Mouse (Mus musculus): Measurements from ENCODE around the gene Prn. TPM values are rescaled to one million over a fixed set of nuclear protein-coding genes. Genes with fewer than 3 reads are reported as not detected.

Gene Prn
- total and polyA plus RNA-seq, 2 experiments, result not detected

DNA sequence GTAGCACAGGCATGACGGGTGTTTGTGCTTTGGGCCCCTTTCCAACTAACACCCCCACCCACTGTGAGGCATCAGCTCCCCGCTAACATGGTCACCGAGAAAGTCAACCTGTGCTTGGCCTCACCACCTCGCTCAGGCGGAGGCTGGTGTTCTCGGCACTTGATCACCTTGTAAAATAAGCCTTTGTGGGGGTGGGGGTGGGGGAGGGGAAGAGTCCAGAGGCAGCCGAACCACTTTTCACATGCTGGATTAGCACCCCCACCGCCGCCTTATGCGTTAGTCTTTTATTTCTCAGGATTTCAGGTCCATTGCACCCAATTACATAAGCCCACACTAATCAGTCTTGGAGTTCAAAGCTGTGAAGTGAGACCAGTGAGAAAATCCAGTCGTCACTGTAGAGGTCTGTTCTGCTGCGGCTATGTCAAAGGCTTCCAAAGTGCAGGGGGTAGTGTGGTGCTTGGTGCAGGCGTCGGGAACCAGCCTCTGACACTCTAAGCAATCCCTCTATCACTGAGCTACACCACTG is 83.9 kb downstream of the Prn start:
- Histone ChIP-seq H3K9ac (ENCODE audit: low read depth, low read length) (no peak overlapping the region), H3K4me3 (ENCODE audit: insufficient read depth, low read depth, low read length) (no peak overlapping the region), H3K27me3 (ENCODE audit: control insufficient read depth, insufficient read depth, low read length) (no peaks in the 10 kb centered on the region; the same call in 1 of the 2 replicates), H3K36me3 (ENCODE audit: control insufficient read depth, insufficient read depth, low read length) (no peaks in the 10 kb centered on the region), H3K79me2 (ENCODE audit: control insufficient read depth, insufficient read depth, low read length) (no peaks in the 10 kb centered on the region), H3K27ac (replicated peaks; ENCODE audit: insufficient read depth, low read depth, low read length) (no peak overlapping the region), H3K4me1 (ENCODE audit: control insufficient read depth, insufficient read depth, low read length) (no peaks in the 10 kb centered on the region)
- DNase-seq (ENCODE audit: extremely low read depth, low read depth, low spot score), result no peak
- no peak for TF ChIP-seq POLR2A (IDR thresholded peaks at IDR 0.05; ENCODE audit: extremely low read depth, insufficient read depth, low read length)
- TF ChIP-seq CTCF (IDR thresholded peaks at IDR 0.05; ENCODE audit: low read depth, low read length), result no peak
- 37% methylated on average over 14 of the region's 14 CpGs for WGBS

DNA sequence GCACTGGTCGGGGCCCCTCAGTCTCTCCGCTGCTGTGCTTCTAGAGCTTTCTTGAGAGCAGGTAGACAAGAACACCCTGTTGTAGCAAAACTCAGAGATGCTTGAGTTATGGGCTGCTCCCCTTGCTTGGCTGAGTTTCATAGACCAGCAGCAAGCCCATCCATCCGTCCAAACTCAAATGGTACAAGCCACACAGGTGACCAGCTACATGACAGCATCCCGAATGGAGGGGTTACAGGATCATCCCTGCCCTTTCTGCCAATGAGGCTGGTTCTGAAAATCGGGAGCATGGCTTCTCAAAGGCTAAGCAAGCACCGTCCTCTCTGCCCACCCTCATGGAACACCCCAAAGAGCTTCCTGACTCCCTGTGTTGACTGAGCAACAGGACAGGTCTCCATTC is 85.2 kb downstream of the Prn start:
- Histone ChIP-seq H3K79me2 (ENCODE audit: control insufficient read depth, insufficient read depth, low read length) (no peaks in the 10 kb centered on the region), H3K4me1 (ENCODE audit: control insufficient read depth, insufficient read depth, low read length) (no peaks in the 10 kb centered on the region), H3K36me3 (ENCODE audit: control insufficient read depth, insufficient read depth, low read length) (no peaks in the 10 kb centered on the region), H3K27ac (replicated peaks; ENCODE audit: insufficient read depth, low read depth, low read length) (no peak overlapping the region), H3K27me3 (ENCODE audit: control insufficient read depth, insufficient read depth, low read length) (no peaks in the 10 kb centered on the region; the same call in 1 of the 2 replicates), H3K4me3 (ENCODE audit: insufficient read depth, low read depth, low read length) (no peak overlapping the region), H3K9ac (ENCODE audit: low read depth, low read length) (no peak overlapping the region)
- 85% methylated on average over 6 of the region's 6 CpGs for WGBS
- no peak for DNase-seq (ENCODE audit: extremely low read depth, low read depth, low spot score)
- no peak for TF ChIP-seq CTCF (IDR thresholded peaks at IDR 0.05; ENCODE audit: low read depth, low read length)
- no peak for TF ChIP-seq POLR2A (IDR thresholded peaks at IDR 0.05; ENCODE audit: extremely low read depth, insufficient read depth, low read length)

DNA sequence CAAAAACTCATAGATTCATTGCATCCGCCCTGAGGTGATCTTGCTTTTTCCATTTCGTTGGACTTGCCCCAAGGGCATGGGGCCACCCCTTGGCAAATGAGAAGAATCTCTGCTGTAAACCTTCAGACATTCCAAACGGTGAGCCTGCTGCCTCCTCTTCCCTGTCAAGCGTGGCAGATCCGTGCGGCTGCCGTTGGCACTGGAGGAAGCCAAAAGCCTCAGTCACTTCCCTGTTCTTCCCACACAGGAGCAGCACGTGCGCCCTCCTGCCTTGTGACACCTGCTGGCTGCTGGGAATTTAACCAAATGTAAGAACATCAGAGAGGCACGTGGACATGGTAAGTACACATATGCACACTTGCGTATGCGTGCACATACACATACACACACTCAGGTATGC is 86.0 kb downstream of the Prn start:
- TF ChIP-seq CTCF (IDR thresholded peaks at IDR 0.05; ENCODE audit: low read depth, low read length) (no peak), POLR2A (IDR thresholded peaks at IDR 0.05; ENCODE audit: extremely low read depth, insufficient read depth, low read length) (no peak)
- H3K4me3 ChIP-seq (ENCODE audit: insufficient read depth, low read depth, low read length), result no peak overlapping the region
- no peak overlapping the region for H3K27ac ChIP-seq (replicated peaks; ENCODE audit: insufficient read depth, low read depth, low read length)
- no peaks in the 10 kb centered on the region for H3K79me2 ChIP-seq (ENCODE audit: control insufficient read depth, insufficient read depth, low read length)
- H3K36me3 ChIP-seq (ENCODE audit: control insufficient read depth, insufficient read depth, low read length), result no peaks in the 10 kb centered on the region
- no peak for DNase-seq (ENCODE audit: extremely low read depth, low read depth, low spot score)
- 78% methylated on average over 12 of the region's 12 CpGs for WGBS
- H3K9ac ChIP-seq (ENCODE audit: low read depth, low read length), result no peak overlapping the region
- no peaks in the 10 kb centered on the region for H3K4me1 ChIP-seq (ENCODE audit: control insufficient read depth, insufficient read depth, low read length)
- H3K27me3 ChIP-seq (ENCODE audit: control insufficient read depth, insufficient read depth, low read length), result no peaks in the 10 kb centered on the region; the same call in 1 of the 2 replicates

DNA sequence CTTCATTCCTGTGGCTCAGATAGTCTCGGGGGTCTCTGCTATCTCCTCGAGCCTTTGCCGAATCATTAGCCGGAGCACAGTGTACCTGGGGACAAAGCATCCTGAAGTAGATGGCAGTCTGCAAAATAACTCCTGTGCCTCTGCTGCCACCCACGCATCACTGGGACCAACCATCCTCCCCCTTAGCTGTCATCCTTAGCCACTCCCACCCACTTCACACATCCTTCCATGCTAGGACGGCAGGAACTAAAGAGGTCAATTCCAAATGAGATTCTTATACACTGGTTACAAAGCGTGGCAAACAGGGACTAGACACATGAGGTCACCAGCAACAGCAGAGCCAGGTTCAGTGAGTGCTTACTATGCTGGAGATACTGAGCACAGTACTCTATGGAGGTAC is 86.6 kb downstream of the Prn start:
- no peak for DNase-seq (ENCODE audit: extremely low read depth, low read depth, low spot score)
- Histone ChIP-seq H3K27ac (replicated peaks; ENCODE audit: insufficient read depth, low read depth, low read length) (no peak overlapping the region), H3K79me2 (ENCODE audit: control insufficient read depth, insufficient read depth, low read length) (no peaks in the 10 kb centered on the region), H3K27me3 (ENCODE audit: control insufficient read depth, insufficient read depth, low read length) (no peaks in the 10 kb centered on the region; the same call in 1 of the 2 replicates), H3K4me1 (ENCODE audit: control insufficient read depth, insufficient read depth, low read length) (no peaks in the 10 kb centered on the region), H3K9ac (ENCODE audit: low read depth, low read length) (no peak overlapping the region), H3K4me3 (ENCODE audit: insufficient read depth, low read depth, low read length) (no peak overlapping the region), H3K36me3 (ENCODE audit: control insufficient read depth, insufficient read depth, low read length) (no peaks in the 10 kb centered on the region)
- 79% methylated on average over 7 of the region's 7 CpGs for WGBS
- TF ChIP-seq POLR2A (IDR thresholded peaks at IDR 0.05; ENCODE audit: extremely low read depth, insufficient read depth, low read length) (no peak), CTCF (IDR thresholded peaks at IDR 0.05; ENCODE audit: low read depth, low read length) (no peak)

DNA sequence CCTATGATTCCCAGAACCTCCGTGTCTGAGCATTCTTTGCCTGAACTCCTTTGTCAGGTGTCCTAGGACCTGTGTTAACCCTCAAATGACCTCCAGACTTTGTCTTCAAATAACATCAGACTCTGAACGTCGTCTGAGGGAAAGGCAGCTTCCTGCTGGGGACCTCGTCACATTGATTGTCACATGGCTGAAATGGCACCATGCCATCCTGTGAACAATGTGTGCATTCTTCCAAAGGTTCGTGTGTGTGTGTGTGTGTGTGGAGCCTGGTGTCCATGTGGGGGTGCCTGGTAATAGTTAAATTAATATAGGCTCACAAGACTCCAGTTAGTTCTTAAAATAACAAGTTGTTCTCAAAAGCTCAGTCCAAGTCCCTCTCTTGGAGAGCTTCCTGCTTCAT is 87.6 kb downstream of the Prn start:
- Histone ChIP-seq H3K4me1 (ENCODE audit: control insufficient read depth, insufficient read depth, low read length) (no peaks in the 10 kb centered on the region), H3K27me3 (ENCODE audit: control insufficient read depth, insufficient read depth, low read length) (no peaks in the 10 kb centered on the region; the same call in 1 of the 2 replicates), H3K27ac (replicated peaks; ENCODE audit: insufficient read depth, low read depth, low read length) (no peak overlapping the region), H3K36me3 (ENCODE audit: control insufficient read depth, insufficient read depth, low read length) (no peaks in the 10 kb centered on the region), H3K9ac (ENCODE audit: low read depth, low read length) (no peak overlapping the region), H3K4me3 (ENCODE audit: insufficient read depth, low read depth, low read length) (no peak overlapping the region), H3K79me2 (ENCODE audit: control insufficient read depth, insufficient read depth, low read length) (no peaks in the 10 kb centered on the region)
- no peak for TF ChIP-seq CTCF (IDR thresholded peaks at IDR 0.05; ENCODE audit: low read depth, low read length)
- TF ChIP-seq POLR2A (IDR thresholded peaks at IDR 0.05; ENCODE audit: extremely low read depth, insufficient read depth, low read length), result no peak
- no peak for DNase-seq (ENCODE audit: extremely low read depth, low read depth, low spot score)
- 40% methylated on average over 5 of the region's 5 CpGs for WGBS

DNA sequence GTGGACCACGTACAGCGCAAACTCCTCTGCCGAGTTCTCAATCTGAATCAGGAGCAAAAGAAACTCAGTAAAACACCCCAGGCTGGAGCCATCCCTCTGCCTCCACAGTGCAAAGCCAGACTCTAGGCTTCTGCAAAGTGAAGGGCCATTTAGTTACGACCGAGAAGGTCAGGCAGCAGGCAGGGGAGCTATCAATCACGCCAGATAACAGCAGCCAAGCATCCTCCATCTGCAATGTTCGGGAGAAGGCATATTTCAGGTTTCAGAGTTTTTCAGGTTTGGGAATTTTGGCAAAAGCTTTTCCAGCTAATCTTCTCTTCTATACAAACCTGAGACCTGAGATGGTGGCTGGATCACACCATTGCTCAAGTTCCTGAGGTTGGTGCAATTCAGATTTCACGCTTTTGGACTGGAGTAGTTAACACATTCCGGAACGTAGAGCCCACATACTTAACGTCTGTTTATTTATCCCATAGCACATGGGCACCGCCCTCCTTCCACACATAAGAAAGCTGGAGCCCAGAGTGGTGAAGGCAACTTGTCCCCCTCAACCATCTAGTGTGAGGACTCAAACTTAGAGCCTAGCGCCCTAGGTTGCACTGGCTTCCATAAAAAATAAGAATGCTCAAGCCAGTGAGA is 92.1 kb downstream of the Prn start:
- Histone ChIP-seq H3K9ac (ENCODE audit: low read depth, low read length) (no peak overlapping the region), H3K79me2 (ENCODE audit: control insufficient read depth, insufficient read depth, low read length) (no peaks in the 10 kb centered on the region), H3K27ac (replicated peaks; ENCODE audit: insufficient read depth, low read depth, low read length) (no peak overlapping the region), H3K36me3 (ENCODE audit: control insufficient read depth, insufficient read depth, low read length) (no peaks in the 10 kb centered on the region), H3K27me3 (ENCODE audit: control insufficient read depth, insufficient read depth, low read length) (no peaks in the 10 kb centered on the region), H3K4me1 (ENCODE audit: control insufficient read depth, insufficient read depth, low read length) (no peaks in the 10 kb centered on the region), H3K4me3 (ENCODE audit: insufficient read depth, low read depth, low read length) (no peak overlapping the region)
- 80% methylated on average over 13 of the region's 13 CpGs for WGBS
- no peak for TF ChIP-seq CTCF (IDR thresholded peaks at IDR 0.05; ENCODE audit: low read depth, low read length)
- TF ChIP-seq POLR2A (IDR thresholded peaks at IDR 0.05; ENCODE audit: extremely low read depth, insufficient read depth, low read length), result no peak
- no peak for DNase-seq (ENCODE audit: extremely low read depth, low read depth, low spot score)

Measured in liver, adult 2 months (tissue).